Mouse (Mus musculus) stomach, postnatal 0 days (tissue): ENCODE measurements at regions not wholly inside any gene's neighbourhood (a gene's known extent, or its start where the extent isn't known, plus 50 kb on each side); places are given as distances from the start of the nearest gene placed in this dataset.

Experiments used
- ATAC-seq: fragments of 200-750 bp; cut with Nextera tagmentation; 2 replicates; pipeline ENCODE4 v1.8.0; 2017; ENCODE audit not compliant: low FRiP score, low TSS enrichment
- DNase-seq: peaks from one replicate; pipeline ENCODE4 v3.0.0-alpha.2; 2016; ENCODE audit warnings: low spot score
- H3K27ac ChIP-seq: fragments of 300-500 bp; sonication (generic); replicated peaks from 2 replicates; pipeline ENCODE4 v1.5.1; 2014; ENCODE audit warnings: mild to moderate bottlenecking, control low read depth
- H3K27me3 ChIP-seq: fragments of 300-500 bp; sonication (generic); 2 replicates; pipeline ENCODE4 v1.6.1; 2014; ENCODE audit warnings: low read length; ENCODE audit not compliant: control insufficient read depth, insufficient read depth
- H3K36me3 ChIP-seq: fragments of 300-500 bp; sonication (generic); 2 replicates; pipeline ENCODE4 v1.6.1; 2014; ENCODE audit warnings: low read length, mixed read lengths; ENCODE audit not compliant: control insufficient read depth, insufficient read depth
- H3K4me1 ChIP-seq: fragments of 300-500 bp; sonication (generic); replicated peaks from 2 replicates; pipeline ENCODE4 v1.6.1; 2014; ENCODE audit warnings: antibody characterized with exemption; ENCODE audit not compliant: control insufficient read depth, insufficient read depth
- H3K4me2 ChIP-seq: fragments of 300-500 bp; sonication (generic); replicated peaks from 2 replicates; pipeline ENCODE4 v1.6.1; 2014; ENCODE audit warnings: low read depth, mild to moderate bottlenecking, control low read depth, moderate library complexity
- H3K4me3 ChIP-seq: fragments of 300-500 bp; sonication (generic); 2 replicates; pipeline ENCODE4 v1.5.1; 2014; ENCODE audit warnings: low read depth, low read length, control low read depth
- H3K9ac ChIP-seq: fragments of 300-500 bp; sonication (generic); 2 replicates; pipeline ENCODE4 v1.6.1; 2014; ENCODE audit warnings: mild to moderate bottlenecking, low read length, control low read depth, mixed read lengths
- H3K9me3 ChIP-seq: fragments of 300-500 bp; sonication (generic); 2 replicates; pipeline ENCODE4 v1.6.1; 2016; ENCODE audit warnings: low read length; ENCODE audit not compliant: control insufficient read depth
- CTCF ChIP-seq: IDR thresholded peaks from 2 replicates; pipeline ENCODE4 v1.5.1; 2016; ENCODE audit warnings: antibody characterized with exemption, low read depth, mild to moderate bottlenecking, moderate library complexity
- EP300 ChIP-seq: optimal IDR thresholded peaks from 2 replicates; pipeline ENCODE3; 2016; ENCODE audit warnings: antibody characterized with exemption
- WGBS: fragments of 180-500 bp; shearing (Covaris S2); extraction: QIAGEN DNeasy Blood & Tissue Kit; methylation state at CpG from one replicate; pipeline ENCODE4 v1.1.7; 2014; 5-methylcytosine and 5-hydroxymethylcytosine counted together

DNA sequence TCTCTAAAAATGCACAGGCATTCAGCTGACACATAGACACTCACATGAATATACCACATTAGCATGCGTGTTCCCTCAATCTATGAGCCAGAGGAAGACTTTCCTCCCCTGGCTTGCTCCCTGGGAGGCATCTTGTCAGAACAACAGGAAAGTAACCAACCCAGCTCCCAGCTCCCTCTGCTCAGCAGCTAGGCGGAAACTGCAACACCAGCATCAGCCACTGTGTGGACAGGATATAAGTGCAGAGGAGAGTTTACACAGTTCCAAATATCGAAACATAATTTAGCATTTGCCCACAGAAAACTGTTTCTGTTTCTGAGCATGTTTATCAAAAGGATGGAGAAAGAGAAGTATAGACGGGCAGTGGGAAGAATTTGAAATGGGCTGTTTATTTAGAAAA lies 148.3 kb upstream of the Usp24 start:
- no peak overlapping the region for H3K27ac ChIP-seq
- DNase-seq (no peak), ATAC-seq (no peak)
- no peak overlapping the region for H3K9ac ChIP-seq
- no peaks in the 10 kb centered on the region for H3K9me3 ChIP-seq
- H3K4me2 ChIP-seq: no peak overlapping the region
- H3K4me1 ChIP-seq: no peaks in the 10 kb centered on the region
- TF ChIP-seq CTCF: peak; percentile 45
- no peak for TF ChIP-seq EP300
- no peaks in the 10 kb centered on the region for H3K27me3 ChIP-seq
- WGBS: 61% methylated on average over 4 of the region's 4 CpGs
- H3K36me3 ChIP-seq: no peaks in the 10 kb centered on the region
- no peak overlapping the region for H3K4me3 ChIP-seq

DNA sequence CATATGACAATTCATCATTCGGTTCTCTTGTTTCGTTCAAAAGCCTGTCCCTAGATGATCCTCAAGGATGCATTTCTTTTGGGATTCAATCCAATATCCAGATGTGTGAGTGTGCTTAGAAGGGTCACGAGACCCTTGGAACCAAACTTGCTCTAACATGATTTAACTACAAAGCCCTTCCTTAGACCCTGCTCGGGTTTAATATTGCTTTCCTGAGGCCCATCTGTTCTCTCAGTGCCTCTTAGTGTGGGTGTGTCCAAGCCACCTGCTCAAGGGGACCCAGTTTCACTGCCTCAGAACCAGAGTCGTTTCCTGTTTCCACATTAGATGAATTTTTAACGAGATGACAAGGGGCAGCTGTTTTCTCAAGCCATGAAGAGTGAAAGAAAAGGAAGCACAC lies 147.3 kb upstream of the Usp24 start:
- WGBS: 58% methylated on average over 6 of the region's 6 CpGs
- H3K9ac ChIP-seq: no peak overlapping the region
- no peak overlapping the region for H3K4me3 ChIP-seq
- H3K9me3 ChIP-seq: no peaks in the 10 kb centered on the region
- no peaks in the 10 kb centered on the region for H3K27me3 ChIP-seq
- ATAC-seq: no peak
- no peak overlapping the region for H3K27ac ChIP-seq
- no peak overlapping the region for H3K4me2 ChIP-seq
- DNase-seq: no peak
- TF ChIP-seq CTCF (no peak), EP300 (no peak)
- H3K4me1 ChIP-seq: no peaks in the 10 kb centered on the region
- H3K36me3 ChIP-seq: no peaks in the 10 kb centered on the region

GRCm38 (mm10) chr4:106169466-106169865 lies 146.5 kb upstream of the Usp24 start:
- 91% methylated on average over 4 of the region's 4 CpGs for WGBS
- no peak for TF ChIP-seq EP300
- TF ChIP-seq CTCF: no peak
- DNase-seq (no peak), ATAC-seq (no peak)
- Histone ChIP-seq H3K36me3 (no peaks in the 10 kb centered on the region), H3K9ac (no peak overlapping the region), H3K4me2 (no peak overlapping the region), H3K27ac (no peak overlapping the region), H3K9me3 (no peaks in the 10 kb centered on the region), H3K4me1 (no peaks in the 10 kb centered on the region), H3K27me3 (no peaks in the 10 kb centered on the region), H3K4me3 (no peak overlapping the region)

DNA sequence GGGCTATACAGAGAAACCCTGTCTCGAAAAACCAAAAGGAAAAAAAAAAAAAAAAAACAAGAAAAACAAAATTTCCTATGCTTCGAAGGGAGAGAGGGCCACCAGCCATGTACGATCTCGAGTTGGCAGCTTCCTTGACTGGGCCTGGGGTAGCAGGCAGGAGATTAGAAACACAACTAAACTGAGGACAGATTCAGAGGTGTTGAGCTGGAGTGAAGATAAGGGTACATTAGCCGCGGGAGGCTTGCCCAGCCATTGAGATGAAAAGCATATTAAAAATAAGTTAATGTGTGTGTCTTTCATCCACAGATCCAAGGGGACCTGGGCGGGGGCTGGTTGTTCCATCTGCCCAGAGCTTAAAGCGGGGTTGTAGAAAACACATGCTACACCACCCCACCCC lies 145.3 kb upstream of the Usp24 start:
- DNase-seq (no peak), ATAC-seq (no peak)
- H3K36me3 ChIP-seq: no peaks in the 10 kb centered on the region
- no peak overlapping the region for H3K4me2 ChIP-seq
- H3K9ac ChIP-seq: no peak overlapping the region
- H3K27me3 ChIP-seq: no peaks in the 10 kb centered on the region
- H3K4me1 ChIP-seq: no peaks in the 10 kb centered on the region
- H3K27ac ChIP-seq: no peak overlapping the region
- no peak for TF ChIP-seq EP300
- TF ChIP-seq CTCF: no peak
- no peaks in the 10 kb centered on the region for H3K9me3 ChIP-seq
- H3K4me3 ChIP-seq: no peak overlapping the region
- WGBS: 91% methylated on average over 8 of the region's 8 CpGs

GRCm38 (mm10) chr4:106175352-106175751 lies 140.7 kb upstream of the Usp24 start:
- no peak overlapping the region for H3K4me2 ChIP-seq
- TF ChIP-seq EP300 (no peak), CTCF (no peak)
- no peaks in the 10 kb centered on the region for H3K4me1 ChIP-seq
- no peak for ATAC-seq
- H3K36me3 ChIP-seq: no peaks in the 10 kb centered on the region
- 41% methylated on average over 5 of the region's 5 CpGs for WGBS
- no peak overlapping the region for H3K4me3 ChIP-seq
- DNase-seq: no peak
- no peak overlapping the region for H3K9ac ChIP-seq
- H3K27ac ChIP-seq: no peak overlapping the region
- H3K9me3 ChIP-seq: no peaks in the 10 kb centered on the region
- no peaks in the 10 kb centered on the region for H3K27me3 ChIP-seq

DNA sequence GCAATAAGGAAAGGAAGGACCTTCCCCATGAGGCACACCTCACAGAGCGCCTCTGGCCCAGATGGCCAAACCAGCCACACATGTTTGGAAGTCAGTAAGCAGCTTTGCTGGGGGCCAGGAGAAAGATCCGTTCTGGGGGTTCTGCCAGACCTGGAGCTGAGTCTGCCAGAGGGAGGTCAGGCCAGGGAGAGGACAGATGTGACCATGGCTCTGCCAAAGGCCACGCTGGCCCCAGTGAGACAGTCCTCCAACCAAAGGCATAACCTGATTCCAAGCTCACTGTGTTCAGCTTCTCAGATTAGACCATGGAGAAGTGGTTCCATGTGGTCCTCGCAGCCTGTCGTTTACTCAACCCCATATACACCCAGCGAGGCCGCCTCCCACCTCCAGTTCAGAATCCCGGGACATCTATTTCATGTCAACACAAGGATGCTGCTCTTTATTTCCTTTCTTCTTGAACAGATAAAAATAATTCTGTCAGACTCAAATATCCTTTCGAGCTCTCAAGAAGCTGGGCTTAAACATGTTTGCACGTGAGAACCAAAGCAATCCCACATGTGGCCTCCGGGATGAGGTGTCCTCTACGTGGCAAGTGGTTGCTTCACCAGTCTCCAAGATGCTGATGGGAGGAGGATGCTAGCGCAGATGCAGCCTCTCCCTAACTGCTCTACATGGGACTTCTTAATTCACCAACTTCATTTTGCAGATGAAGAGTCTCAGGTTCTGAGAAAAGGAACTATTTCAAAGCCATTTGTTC lies 130.1 kb upstream of the Usp24 start:
- Histone ChIP-seq H3K27me3 (no peaks in the 10 kb centered on the region), H3K36me3 (no peaks in the 10 kb centered on the region), H3K4me2 (no peak overlapping the region), H3K9ac (no peak overlapping the region), H3K4me3 (no peak overlapping the region), H3K9me3 (no peaks in the 10 kb centered on the region), H3K4me1 (no peaks in the 10 kb centered on the region), H3K27ac (0 out of 2 replicates have a peak overlapping the region, but pooled peaks have one; percentile 13)
- WGBS: 69% methylated on average over 13 of the region's 13 CpGs
- ATAC-seq (0 out of 2 replicates have a peak, but pooled peaks have one; percentile 45), DNase-seq (no peak)
- no peak for TF ChIP-seq EP300
- no peak for TF ChIP-seq CTCF
